Mouse (Mus musculus): ENCODE results near the gene Slc6a13.

- TF ChIP-seq CTCF (IDR thresholded peaks at IDR 0.05; ENCODE audit: low read depth, low read length) (no peak), POLR2A (IDR thresholded peaks at IDR 0.05; ENCODE audit: borderline replicate concordance, low read depth, low read length) (no peak)
These were observed 3.6 kb downstream of the Slc6a13 start for GRCm38 (mm10) chr6:121303466-121304220.

Measured in bone marrow macrophage, adult 2 months (primary cell).